33 mouse cellular contexts compared by ENCODE assay signal in genomic region chr14:48059664-48060455, GRCm38 (mm10).
A peak's percentile ranks its signal among the peaks of the same experiment; 100 is the strongest.
DNase-seq lines count a peak whose midpoint lies in the region; ATAC-seq and TF ChIP-seq lines count a peak whose summit lies in the region.
"Had no signal": no experiment of that assay in that cellular context is flagged by ENCODE, and none has a peak within 500 bp of the region (broad histone marks: within the 10 kb centered on the region; RNA-seq: fewer than 3 reads in every experiment).

No protein-coding gene starts in this region.

- intact Hi-C loops in left cerebral cortex, adult 2 months (cut with DNase I): no loop called here

- no peaks in the 10 kb centered on the region for H3K9me3 ChIP-seq in midbrain, embryonic 11.5 days (ENCODE audit: control insufficient read depth, low read length)
- no peaks in the 10 kb centered on the region for H3K9me3 ChIP-seq in midbrain, embryonic 14.5 days (ENCODE audit: control insufficient read depth, low read length)
- H3K9me3 ChIP-seq: forebrain, embryonic 12.5 days; limb, embryonic 10.5 days; limb, embryonic 15.5 days; liver, embryonic 13.5 days; neural tube, embryonic 13.5 days; stomach, embryonic 15.5 days had no signal

- no peak overlapping the region for H3K4me3 ChIP-seq in left cerebral cortex, adult 2 months
- no peak overlapping the region for H3K4me3 ChIP-seq in midbrain, embryonic 11.5 days (ENCODE audit: low read depth, low read length)
- H3K4me3 ChIP-seq in midbrain, embryonic 14.5 days (replicated peaks; ENCODE audit: low read depth, low read length): no peak overlapping the region
- no peak overlapping the region for H3K4me3 ChIP-seq in olfactory bulb, adult 2 months (ENCODE audit: insufficient read depth, low read depth, low read length)
- H3K4me3 ChIP-seq: erythroblast, embryonic 14.5 days; forebrain, embryonic 12.5 days; limb, embryonic 10.5 days; limb, embryonic 15.5 days; liver, embryonic 13.5 days; neural tube, embryonic 13.5 days; stomach, embryonic 15.5 days had no signal

- no peak for TF ChIP-seq POLR2A in olfactory bulb, adult 2 months (IDR thresholded peaks at IDR 0.05; ENCODE audit: insufficient read depth, low read depth, low read length)

- DNase-seq in left cerebral cortex, adult 2 months (ENCODE audit: extremely low spot score in 1 of 2, low spot score in 2 of 2): no peak
- DNase-seq in left cerebral cortex, adult 11 months (ENCODE audit: low spot score): no peak
- peak; percentile 79 for DNase-seq in midbrain, embryonic 11.5 days (ENCODE audit: low spot score, missing footprints)
- no peak for DNase-seq in midbrain, embryonic 14.5 days
- DNase-seq in brain, adult 2 months (ENCODE audit: low read depth, low spot score): peak; percentile 71
- no peak for DNase-seq in cerebellum, postnatal 4 days (ENCODE audit: low spot score in 2 of 2)
- DNase-seq: adrenal gland, postnatal 14 days; cerebellum, adult 18-20 months; cerebellum, postnatal 10 days; forebrain, postnatal 0 days; gastrocnemius, postnatal 14 days; heart, postnatal 36 days; kidney, adult 9 months; kidney, postnatal 10 days; layer of hippocampus, postnatal 36 days; liver, embryonic 13.5 days; lung, adult 18-20 months; lung, postnatal 4 days; retina, postnatal 1 day; thymus, adult 2 months; thymus, postnatal 4 days had no signal

- H3K9ac ChIP-seq in midbrain, embryonic 11.5 days (ENCODE audit: low read length): no peak overlapping the region
- H3K9ac ChIP-seq in midbrain, embryonic 14.5 days (replicated peaks; ENCODE audit: low read length): no peak overlapping the region
- H3K9ac ChIP-seq: forebrain, embryonic 12.5 days; forebrain, postnatal 0 days; hindbrain, embryonic 14.5 days; limb, embryonic 15.5 days; liver, embryonic 13.5 days; neural tube, embryonic 13.5 days; stomach, embryonic 15.5 days had no signal

- H3K27ac ChIP-seq in left cerebral cortex, adult 2 months: peak overlapping the region; percentile 38; the same call in 1 of the 2 replicates
- no peak overlapping the region for H3K27ac ChIP-seq in midbrain, embryonic 11.5 days (ENCODE audit: low read depth, low read length)
- no peak overlapping the region for H3K27ac ChIP-seq in midbrain, embryonic 14.5 days (replicated peaks; ENCODE audit: low read depth, low read length)
- peak overlapping the region; percentile 49 for H3K27ac ChIP-seq in olfactory bulb, adult 2 months (ENCODE audit: insufficient read depth, low read depth, low read length)
- H3K27ac ChIP-seq: forebrain, embryonic 12.5 days; hindbrain, embryonic 14.5 days; limb, embryonic 10.5 days; limb, embryonic 15.5 days; liver, embryonic 13.5 days; neural tube, embryonic 13.5 days; stomach, embryonic 15.5 days had no signal

- no peaks in the 10 kb centered on the region for H3K36me3 ChIP-seq in midbrain, embryonic 11.5 days (ENCODE audit: control insufficient read depth, insufficient read depth, low read length)
- no peaks in the 10 kb centered on the region for H3K36me3 ChIP-seq in midbrain, embryonic 14.5 days (ENCODE audit: control insufficient read depth, insufficient read depth, low read length)
- H3K36me3 ChIP-seq: forebrain, embryonic 12.5 days; limb, embryonic 10.5 days; limb, embryonic 15.5 days; liver, embryonic 13.5 days; neural tube, embryonic 13.5 days; stomach, embryonic 15.5 days had no signal

- no peak overlapping the region for H3K4me2 ChIP-seq in midbrain, embryonic 11.5 days
- no peak overlapping the region for H3K4me2 ChIP-seq in midbrain, embryonic 14.5 days (ENCODE audit: low read length)
- H3K4me2 ChIP-seq: forebrain, embryonic 12.5 days; heart, embryonic 11.5 days; hindbrain, embryonic 14.5 days; limb, embryonic 15.5 days; liver, embryonic 13.5 days; neural tube, embryonic 13.5 days; stomach, embryonic 15.5 days had no signal

- H3K27me3 ChIP-seq in midbrain, embryonic 11.5 days (ENCODE audit: control insufficient read depth, insufficient read depth, low read length): no peaks in the 10 kb centered on the region
- H3K27me3 ChIP-seq in midbrain, embryonic 14.5 days (ENCODE audit: control insufficient read depth, insufficient read depth, low read length): no peaks in the 10 kb centered on the region
- H3K27me3 ChIP-seq: forebrain, embryonic 12.5 days; limb, embryonic 15.5 days; liver, embryonic 13.5 days; neural tube, embryonic 13.5 days; stomach, embryonic 15.5 days had no signal

- no peak for TF ChIP-seq CTCF in left cerebral cortex, adult 2 months (IDR thresholded peaks at IDR 0.05)
- TF ChIP-seq CTCF in olfactory bulb, adult 2 months (IDR thresholded peaks at IDR 0.05; ENCODE audit: insufficient read depth, low read depth, low read length): no peak

- 48% methylated on average over 15 of the region's 15 CpGs for WGBS in midbrain, embryonic 11.5 days
- WGBS in midbrain, embryonic 14.5 days: 46% methylated on average over 15 of the region's 15 CpGs
- WGBS in olfactory bulb, adult 2 months: 57% methylated on average over 15 of the region's 15 CpGs

- peaks cover 5% of the 10 kb centered on the region; the same call in 1 of the 2 replicates for H3K4me1 ChIP-seq in midbrain, embryonic 11.5 days (ENCODE audit: control insufficient read depth, insufficient read depth, low read length)
- H3K4me1 ChIP-seq in midbrain, embryonic 14.5 days (ENCODE audit: control insufficient read depth, insufficient read depth, low read length): no peaks in the 10 kb centered on the region
- peaks cover 2% of the 10 kb centered on the region; the same call in 1 of the 2 replicates for H3K4me1 ChIP-seq in olfactory bulb, adult 2 months (ENCODE audit: control insufficient read depth, insufficient read depth, low read length)
- H3K4me1 ChIP-seq: limb, embryonic 10.5 days; limb, embryonic 15.5 days; liver, embryonic 13.5 days; neural tube, embryonic 13.5 days; stomach, embryonic 15.5 days had no signal

- no peak for ATAC-seq in midbrain, embryonic 11.5 days (ENCODE audit: low FRiP score)
- ATAC-seq in midbrain, embryonic 14.5 days (ENCODE audit: low FRiP score, low TSS enrichment): no peak
- ATAC-seq: CD4-positive, CD25-positive, alpha-beta regulatory T cell, adult 4 months; forebrain, postnatal 0 days; intestine, postnatal 0 days; lung, postnatal 0 days had no signal

Comparison
In these comparisons a context has a peak if more than half of its experiments do, and no peak if none do; other contexts are left out.
1. DNase-seq: peak in midbrain, embryonic 11.5 days (single experiment) and brain, adult 2 months (single experiment); none in left cerebral cortex, adult 2 months (0 of 2), left cerebral cortex, adult 11 months (single experiment), midbrain, embryonic 14.5 days (single experiment) and cerebellum, postnatal 4 days (0 of 2).
2. H3K27ac ChIP-seq: peak in left cerebral cortex, adult 2 months (single experiment) and olfactory bulb, adult 2 months (single experiment); none in midbrain, embryonic 11.5 days (single experiment) and midbrain, embryonic 14.5 days (single experiment).